Mouse (Mus musculus) hindlimb bud, embryonic 11.5 days (tissue): ENCODE data around the gene Pfdn2.

Experiments
- DNase-seq: peaks from one replicate; pipeline ENCODE4 v3.0.0-alpha.2; 2012; ENCODE audit warnings: low read depth, low spot score; ENCODE audit errors: extremely low spot score

Gene Pfdn2

GRCm38 (mm10) chr1:171355812-171356340, 10.4 kb downstream of the Pfdn2 start:
- DNase-seq = no peak

- no peak for DNase-seq
Observed at GRCm38 (mm10) chr1:171356814-171357213, 11.3 kb downstream of the Pfdn2 start.

- DNase-seq = no peak
Observed at GRCm38 (mm10) chr1:171358421-171358820, 13.0 kb downstream of the Pfdn2 start.

- no peak for DNase-seq
Observed at GRCm38 (mm10) chr1:171360253-171360652, 14.8 kb downstream of the Pfdn2 start.

GRCm38 (mm10) chr1:171360656-171361055, 15.2 kb downstream of the Pfdn2 start, which contains the start of gene Klhdc9:
TSS of gene Klhdc9 (minus strand) at chr1:171360798.
- DNase-seq = peak; percentile 95

GRCm38 (mm10) chr1:171361106-171362103, 15.9 kb downstream of the Pfdn2 start:
- DNase-seq = peak; percentile 71

- DNase-seq = no peak
Observed at GRCm38 (mm10) chr1:171365934-171366333, 20.5 kb downstream of the Pfdn2 start.

- DNase-seq = no peak
Observed at GRCm38 (mm10) chr1:171369845-171370556, 24.5 kb downstream of the Pfdn2 start, which contains the start of gene Nectin4. TSS of gene Nectin4 (plus strand) at chr1:171370099.

- DNase-seq = no peak
Observed at GRCm38 (mm10) chr1:171372880-171373279, 27.4 kb downstream of the Pfdn2 start.

- DNase-seq = no peak
Observed at GRCm38 (mm10) chr1:171373946-171374345, 28.5 kb downstream of the Pfdn2 start.

- DNase-seq = no peak
Observed at GRCm38 (mm10) chr1:171375646-171376097, 30.2 kb downstream of the Pfdn2 start.

GRCm38 (mm10) chr1:171378298-171378697, 32.8 kb downstream of the Pfdn2 start:
- DNase-seq = no peak

GRCm38 (mm10) chr1:171379935-171380599, 34.6 kb downstream of the Pfdn2 start:
- DNase-seq = no peak

- no peak for DNase-seq
Observed at GRCm38 (mm10) chr1:171382096-171382620, 36.7 kb downstream of the Pfdn2 start.

- DNase-seq = no peak
Observed at GRCm38 (mm10) chr1:171384361-171384760, 38.9 kb downstream of the Pfdn2 start.

GRCm38 (mm10) chr1:171385171-171385570, 39.7 kb downstream of the Pfdn2 start:
- DNase-seq = no peak

GRCm38 (mm10) chr1:171387099-171387498, 41.6 kb downstream of the Pfdn2 start:
- DNase-seq = no peak

GRCm38 (mm10) chr1:171388376-171389102, 43.1 kb downstream of the Pfdn2 start, which contains the start of gene Arhgap30:
TSS of gene Arhgap30 (plus strand) at chr1:171388954.
- DNase-seq = no peak

GRCm38 (mm10) chr1:171390101-171390500, 44.6 kb downstream of the Pfdn2 start:
- DNase-seq = no peak

GRCm38 (mm10) chr1:171401821-171402220, 56.4 kb downstream of the Pfdn2 start:
- no peak for DNase-seq
